Mouse (Mus musculus) c-Kit-positive CD71-negative TER-119-negative erythroid progenitor cells, embryonic 14.5 days (primary cell): Measurements from ENCODE around the gene Ifi47.

Experiments used
- DNase-seq: peaks from one replicate; pipeline ENCODE4 v3.0.0-alpha.2; 2013; ENCODE audit warnings: low read depth

The Ifi47 gene

DNA sequence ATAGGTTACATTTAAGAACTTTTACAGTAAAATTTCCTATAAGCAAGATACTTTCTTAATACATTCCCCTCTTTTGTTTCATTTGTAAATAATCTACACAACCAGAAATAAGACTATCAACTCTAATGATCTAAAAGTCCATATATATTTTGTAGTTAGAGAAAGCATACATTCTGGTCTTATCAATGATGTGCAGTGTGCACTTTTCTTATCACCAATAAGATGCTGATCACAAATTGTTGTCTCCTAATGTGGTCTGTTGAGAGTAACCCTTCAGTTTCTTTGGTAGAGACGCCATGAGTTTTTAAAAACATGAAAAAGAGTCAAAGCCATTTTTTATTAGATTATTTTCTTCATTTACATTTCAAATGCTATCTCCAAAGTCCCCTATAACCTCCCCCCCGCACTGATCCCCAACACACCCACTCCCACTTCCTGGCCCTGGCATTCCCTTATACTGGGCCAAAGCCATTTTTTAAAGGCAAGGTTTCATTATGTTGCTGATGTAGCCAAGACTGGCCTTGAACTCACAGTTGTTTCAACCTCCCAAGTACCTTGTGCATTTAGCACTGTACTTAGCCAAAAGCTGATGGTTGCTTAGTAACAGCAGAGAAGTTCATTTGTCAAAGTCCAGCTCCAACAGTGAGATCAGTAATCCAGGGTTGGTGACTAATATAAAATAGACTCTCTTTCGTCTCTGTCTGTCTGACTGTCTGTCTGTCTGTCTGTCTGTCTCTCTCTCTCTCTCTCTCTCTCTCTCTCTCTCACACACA is 13.5 kb downstream of the Ifi47 start:
- no peak for DNase-seq

DNA sequence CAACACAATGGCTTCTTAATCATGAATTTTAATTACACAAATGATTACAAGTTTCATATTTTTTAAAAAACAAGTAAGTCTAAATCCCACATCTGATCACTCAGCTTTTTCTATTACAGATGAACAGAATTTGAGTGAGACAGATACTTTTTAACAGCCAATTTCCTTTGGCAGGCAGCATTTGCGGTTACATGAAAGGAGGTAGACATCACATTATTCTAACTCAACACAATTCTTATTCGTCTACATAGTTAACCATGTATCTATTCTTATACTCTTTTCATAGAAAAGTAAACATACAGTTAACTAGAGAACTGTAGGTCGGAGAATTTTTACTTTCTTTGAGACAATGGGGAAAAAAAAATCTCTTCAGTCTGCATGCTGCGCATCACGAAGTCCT is 14.2 kb downstream of the Ifi47 start:
- DNase-seq = no peak

DNA sequence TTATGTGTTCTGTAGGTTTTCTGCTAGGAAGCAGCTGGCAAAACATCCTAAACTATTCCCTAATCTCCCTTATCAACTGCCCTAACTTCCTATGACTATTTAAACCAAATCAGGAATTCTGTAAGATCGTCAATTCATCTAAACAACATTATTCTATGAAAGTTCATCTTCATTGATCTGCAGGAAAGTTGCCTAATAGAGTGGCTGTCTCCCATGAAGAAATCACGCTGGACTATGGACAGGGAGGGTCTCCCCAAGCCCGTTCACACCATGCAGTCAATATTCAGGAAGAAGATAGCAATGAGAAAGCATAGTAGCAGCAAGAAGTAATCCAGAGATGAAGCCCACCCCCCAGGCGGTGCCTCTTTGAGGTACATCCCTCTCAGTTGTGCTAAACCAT is 14.8 kb downstream of the Ifi47 start:
- DNase-seq = no peak

DNA sequence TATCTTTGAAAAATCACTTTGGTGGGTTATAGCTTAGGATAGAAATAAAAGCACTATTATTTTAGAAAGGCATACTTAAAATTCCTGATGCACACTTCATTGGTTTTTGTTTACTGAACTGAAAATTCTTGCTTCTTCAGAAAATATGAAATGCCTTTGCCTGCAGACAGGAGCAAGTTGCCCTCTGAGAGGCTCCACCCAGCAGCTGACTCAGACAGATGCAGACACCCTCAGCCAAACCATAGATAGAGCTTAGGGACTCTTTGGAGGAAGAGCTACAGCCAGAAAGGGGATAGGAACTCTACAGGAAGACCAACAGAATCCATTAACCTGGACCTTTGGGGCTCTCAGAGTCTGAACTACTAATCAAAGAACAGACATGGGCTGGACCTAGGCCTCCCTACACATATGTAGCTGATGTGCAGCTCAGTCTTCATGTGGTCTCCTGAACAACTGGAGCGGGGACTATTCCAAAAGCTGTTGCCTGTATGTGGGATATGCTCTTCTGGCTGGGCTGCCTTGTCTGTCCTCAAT is 15.7 kb downstream of the Ifi47 start:
- no peak for DNase-seq

DNA sequence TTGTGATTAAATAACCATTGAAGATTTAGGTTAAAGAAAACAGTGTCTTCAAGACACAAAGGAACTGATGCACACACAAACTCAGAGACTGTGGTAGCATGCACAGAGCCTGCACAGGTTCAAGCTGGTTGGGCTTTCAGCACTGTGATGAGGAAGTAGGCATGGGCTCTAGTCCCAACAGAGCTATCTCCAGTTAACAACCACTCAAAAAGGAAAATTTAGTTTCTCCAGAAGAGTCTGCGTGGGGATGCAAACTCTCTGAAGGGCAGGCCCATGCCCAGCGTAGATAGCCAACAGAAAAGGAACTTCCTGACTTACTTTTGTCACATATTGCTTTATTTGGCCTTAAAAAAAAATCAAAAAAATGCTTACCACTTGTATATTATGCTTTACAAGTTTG is 16.4 kb downstream of the Ifi47 start:
- no peak for DNase-seq

DNA sequence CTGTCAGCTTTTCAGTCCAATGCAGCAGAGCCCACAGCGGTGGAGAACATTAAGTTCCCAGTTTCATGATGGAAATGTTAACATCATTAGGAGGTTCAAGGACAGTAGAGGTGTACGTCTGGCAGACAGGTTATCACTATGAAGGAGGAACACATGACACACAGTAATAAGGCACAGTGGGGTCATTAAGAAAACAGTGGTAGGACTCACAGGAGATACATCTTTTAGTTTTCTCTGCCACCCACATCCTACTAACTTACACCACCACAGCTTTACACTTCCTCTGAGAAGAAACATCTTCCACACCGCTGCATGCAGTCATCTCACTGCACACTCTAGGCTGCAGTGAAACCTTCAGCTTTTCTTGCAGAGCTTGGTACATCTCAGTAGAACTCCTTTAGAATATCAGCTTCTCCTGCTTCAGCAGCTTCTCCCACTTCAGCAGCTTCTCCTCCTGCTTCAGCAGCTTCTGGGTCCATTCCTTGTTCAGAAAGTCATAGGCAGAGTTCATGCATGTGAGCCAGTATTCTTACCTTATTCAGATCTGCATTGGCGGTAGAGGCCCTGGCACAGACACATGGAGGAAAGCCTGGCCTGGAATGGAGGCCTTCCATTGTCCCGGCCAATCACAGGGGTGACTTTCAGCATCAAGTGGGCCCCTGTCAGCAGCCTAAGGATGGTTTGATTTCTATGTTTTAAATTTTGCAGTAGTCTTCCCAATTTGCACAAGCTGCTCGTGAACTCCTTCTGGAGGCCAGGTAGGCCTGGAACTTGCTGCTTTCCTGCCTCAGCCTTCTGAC is 17.7 kb downstream of the Ifi47 start:
- no peak for DNase-seq

DNA sequence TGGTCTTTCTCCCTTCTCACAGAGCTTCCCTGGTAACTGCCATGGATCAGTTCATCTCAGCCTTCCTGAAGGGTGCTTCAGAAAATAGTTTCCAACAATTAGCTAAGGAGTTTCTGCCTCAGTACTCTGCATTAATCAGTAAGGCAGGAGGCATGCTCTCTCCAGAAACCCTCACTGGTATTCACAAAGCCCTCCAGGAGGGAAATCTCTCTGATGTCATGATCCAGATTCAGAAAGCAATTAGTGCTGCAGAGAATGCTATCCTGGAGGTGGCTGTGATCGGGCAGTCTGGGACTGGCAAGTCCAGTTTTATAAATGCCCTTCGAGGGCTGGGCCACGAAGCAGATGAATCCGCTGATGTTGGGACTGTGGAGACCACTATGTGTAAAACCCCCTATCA is 19.0 kb downstream of the Ifi47 start:
- DNase-seq = no peak

DNA sequence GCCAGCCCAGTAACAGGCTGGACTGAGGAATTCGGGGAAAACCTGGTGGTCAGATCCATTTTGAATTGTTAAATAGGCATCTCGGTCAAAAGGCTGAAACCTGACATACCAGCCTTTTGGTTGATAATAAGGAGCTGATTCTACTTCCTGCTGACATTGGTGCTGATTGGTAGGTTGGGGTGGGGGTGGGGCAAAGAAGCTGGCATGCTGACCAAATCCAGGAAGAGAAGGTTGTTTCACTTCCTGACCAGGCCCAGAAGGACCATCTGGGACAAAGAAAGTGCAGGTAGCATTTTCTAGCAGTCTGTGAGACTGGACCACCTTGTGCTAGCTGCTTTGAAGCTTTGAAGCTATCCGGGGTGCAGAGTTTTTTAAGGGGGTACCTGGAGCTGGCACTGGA is 24.0 kb downstream of the Ifi47 start:
- no peak for DNase-seq

DNA sequence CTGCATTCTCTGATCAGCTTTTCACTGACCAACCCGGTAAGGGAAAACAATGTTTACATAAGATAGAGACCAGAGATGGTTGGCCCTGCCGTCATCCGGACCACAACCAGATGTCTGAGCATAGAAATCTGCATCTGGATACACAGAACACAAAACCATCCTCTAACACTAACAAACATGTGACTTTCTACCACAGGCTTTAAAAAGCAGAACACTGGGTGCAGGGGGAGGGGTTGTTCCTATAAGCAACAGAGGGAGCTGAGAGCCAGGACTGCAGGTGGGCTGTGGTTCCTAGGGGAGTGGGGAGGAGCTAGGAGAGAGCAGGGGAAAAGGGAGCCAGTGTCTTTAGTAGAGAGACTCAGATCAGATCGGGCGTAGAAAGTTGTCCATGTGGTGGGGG is 25.1 kb downstream of the Ifi47 start:
- no peak for DNase-seq

DNA sequence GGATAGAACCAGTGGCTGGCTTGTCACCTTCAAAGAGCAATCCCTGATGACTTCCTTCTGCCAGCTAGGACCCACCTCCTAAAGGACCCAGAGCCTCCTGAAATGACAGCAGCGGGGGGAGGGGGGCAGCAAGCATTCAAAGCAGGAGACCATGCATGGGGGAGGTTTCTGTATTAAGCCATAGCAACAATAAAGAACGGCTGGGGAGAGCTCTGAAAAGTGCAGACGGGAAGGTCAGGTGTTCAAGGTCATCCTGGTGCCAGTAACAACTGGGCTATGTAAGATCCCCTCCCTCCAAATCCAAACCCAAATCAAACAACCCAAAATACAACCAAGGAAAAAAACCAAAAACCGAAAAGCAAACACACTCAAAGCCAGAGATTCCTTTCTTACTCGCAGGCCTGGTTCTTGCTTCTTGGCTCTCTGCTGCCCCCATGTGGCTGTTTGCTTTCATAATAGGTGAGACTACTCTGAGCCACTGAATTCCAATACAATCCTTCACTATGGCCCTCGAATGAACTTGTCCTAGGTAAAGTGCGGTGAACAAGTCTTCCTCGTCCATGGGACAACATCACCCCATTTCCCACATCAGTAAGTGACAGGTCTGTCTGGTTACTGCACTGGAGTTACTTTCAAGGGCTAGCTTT is 26.8 kb downstream of the Ifi47 start:
- DNase-seq = peak; percentile 91

DNA sequence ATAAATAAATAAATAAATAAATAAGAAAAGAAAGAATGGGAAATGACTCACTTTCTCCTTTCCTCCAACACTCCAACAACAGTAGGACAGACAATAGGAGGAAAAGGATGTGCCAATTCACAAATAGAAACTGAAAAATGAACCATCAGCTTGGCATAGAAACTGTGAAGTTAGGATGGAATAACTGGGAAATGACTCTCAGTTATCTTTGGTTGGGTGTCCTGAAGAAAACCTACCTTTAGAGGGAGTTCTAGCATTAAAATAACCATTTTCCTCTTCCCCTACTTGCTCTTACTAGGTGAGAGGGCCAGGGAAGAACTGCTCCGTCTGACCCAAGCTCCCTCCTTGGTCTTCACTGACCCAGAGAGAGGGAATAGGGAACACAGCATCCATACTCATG is 29.4 kb downstream of the Ifi47 start:
- DNase-seq = no peak

DNA sequence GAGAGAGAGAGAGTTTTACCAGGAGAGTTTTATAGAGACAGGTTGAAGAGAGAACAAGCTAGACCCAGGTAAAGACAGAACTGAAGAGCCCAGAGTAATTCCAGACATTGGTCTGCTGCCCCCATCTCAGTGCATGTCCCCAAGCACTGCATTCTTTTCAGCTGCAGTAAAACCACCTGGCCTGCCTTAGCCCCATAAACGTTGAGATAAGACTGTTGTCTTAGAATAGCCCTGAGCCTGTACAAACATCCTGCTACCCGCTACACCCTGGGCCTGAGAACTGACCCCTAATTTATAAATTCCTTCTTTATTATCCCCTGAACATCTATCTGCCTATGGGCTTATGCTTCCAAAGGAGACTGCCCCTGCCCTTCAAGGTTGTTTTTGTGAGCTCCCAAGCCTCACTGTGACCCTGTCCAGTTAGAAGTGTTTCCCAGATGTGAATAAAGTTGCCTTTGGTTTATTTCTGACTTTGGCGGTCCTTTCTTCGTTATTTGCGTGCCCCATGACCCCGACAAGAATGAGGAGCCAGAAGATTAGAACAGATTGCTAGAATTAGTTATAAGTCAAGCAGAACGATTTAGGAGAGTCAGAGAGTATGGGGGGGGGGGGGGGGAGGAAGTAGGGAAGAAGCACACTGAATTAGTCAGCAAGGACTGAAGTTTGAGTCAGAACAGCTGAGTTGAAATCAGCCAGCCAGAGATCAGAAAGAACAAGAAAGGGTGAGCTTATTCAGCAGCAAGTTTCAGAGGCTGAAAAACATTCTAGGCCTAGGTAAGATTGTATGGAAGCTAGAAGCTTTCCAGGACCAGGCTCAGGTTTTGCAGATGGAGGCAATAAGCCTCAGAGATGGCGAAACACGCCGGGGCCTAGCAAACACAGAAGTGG is 31.5 kb downstream of the Ifi47 start:
- DNase-seq = no peak

DNA sequence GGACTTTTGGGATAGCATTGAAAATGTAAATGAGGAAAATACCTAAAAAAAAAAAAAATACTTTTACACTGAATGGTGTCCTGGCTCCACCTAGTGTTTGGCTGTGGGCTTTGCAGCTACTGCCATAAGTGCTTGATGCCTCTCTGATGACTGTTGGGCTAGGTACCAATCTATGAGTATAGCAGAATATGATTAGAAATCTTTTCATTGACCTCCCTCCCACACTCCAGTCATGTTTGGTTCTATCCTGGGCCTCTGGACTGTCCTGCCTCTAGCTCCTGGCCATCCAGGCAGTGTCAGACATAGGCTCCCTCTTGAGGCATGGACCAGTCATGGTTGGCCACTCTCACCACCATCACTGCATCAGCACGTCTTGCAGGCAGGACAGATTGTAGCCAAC is 32.4 kb downstream of the Ifi47 start:
- DNase-seq = no peak

DNA sequence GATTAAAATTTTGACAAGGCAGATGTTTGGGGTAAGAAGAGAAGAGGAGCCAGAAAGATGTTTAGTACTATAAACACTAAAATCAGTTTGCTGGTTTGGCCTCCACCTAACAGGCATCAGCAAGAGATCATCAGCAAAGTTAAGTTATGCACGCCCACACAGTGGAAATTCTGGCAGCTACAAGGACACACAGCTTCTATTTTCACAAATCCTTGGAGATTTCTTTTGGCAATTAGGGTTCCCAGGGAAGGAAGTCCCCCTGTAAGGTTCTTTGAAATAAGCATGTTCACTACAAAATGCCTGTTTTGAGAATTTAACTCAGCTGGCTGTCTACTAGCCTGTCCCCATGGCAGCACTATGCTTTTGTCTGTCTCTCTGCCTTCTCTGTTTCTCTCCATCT is 34.6 kb downstream of the Ifi47 start:
- DNase-seq = no peak

DNA sequence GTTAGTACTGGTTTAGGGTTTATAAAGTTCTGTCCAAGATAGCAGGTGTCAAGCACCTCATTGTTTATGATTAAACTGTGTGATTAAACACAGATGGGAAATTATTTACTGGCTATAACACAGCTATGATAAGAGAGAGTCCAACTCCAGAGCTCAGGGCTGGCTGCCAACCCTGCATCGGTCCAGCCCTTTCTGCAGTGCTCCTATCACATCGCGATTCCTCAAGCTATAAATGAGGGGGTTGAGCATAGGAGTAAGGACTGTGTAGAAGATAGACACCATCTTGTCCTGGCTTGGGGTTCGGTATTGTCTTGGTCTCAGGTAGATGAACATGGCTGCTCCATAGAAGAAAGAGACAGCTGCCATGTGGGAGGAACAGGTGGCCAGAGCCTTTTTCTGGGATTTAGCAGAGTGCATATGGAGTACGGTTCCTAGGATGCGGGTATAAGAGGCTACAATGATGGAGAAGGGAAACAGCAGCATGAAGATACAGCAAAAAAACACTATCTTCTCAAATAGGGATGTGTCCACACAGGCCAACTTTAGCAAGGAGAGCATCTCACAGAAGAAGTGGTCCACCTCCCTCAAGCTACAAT is 36.3 kb downstream of the Ifi47 start:
- no peak for DNase-seq

DNA sequence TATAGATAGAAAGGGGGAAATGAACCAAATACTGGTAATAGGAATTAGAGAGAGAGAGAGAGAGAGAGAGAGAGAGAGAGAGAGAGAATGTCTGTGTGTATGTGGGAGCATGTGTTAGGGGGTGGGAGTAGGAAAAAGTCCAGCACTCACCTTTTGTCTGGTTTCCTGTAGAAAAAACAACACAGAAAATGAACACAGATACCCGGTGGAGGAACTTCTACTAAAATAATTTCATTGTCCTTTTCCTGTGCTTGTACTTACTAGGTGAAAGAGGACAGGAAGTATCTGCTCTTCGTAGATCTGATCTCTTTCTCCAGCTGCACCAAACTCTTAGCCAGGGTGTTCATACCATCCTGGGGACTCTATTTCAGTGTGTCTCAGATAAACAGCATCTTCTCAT is 37.8 kb downstream of the Ifi47 start:
- DNase-seq = no peak

DNA sequence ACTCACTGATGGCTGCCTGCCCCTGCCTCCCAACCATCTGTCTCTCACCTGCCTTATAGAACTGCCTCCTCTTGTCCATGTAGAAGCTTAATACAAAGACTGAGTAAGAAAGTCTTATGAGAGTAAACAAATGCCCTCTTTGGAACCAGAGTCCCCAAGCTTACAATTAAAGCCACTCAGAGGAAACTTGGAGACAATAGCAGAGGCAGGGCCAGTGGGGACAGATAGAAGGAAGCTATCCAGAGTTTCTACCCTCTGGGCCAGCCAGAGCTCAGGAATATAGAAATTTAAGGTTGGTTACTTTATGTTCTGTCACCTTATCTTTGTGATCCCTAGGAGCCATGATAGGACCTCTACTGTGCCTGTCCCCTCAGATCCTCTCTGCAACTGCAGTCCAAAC is 38.4 kb downstream of the Ifi47 start, which contains the start of gene Olfr1396:
Gene Olfr1396, minus strand, starts transcription at position 101 of the 400 bp plus-strand sequence.
- DNase-seq = no peak

DNA sequence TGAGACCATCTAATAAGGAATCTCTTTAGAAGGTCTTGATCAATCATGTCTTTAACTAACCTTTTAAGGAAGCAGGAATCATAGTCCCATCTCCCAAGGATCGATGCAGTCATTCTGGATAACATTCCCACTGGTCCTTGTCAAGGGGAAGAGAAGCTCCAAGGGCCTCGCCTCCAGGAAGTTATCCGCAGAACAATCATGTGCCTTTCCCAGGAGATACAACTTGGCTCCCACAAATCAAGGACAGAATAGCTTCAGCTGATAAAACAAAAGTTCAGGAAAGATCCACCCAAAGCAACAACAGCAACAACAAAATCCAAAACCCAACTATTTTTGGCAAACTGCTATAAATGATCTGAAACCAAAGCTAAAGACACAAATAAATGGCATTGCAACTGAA is 43.2 kb downstream of the Ifi47 start:
- no peak for DNase-seq

DNA sequence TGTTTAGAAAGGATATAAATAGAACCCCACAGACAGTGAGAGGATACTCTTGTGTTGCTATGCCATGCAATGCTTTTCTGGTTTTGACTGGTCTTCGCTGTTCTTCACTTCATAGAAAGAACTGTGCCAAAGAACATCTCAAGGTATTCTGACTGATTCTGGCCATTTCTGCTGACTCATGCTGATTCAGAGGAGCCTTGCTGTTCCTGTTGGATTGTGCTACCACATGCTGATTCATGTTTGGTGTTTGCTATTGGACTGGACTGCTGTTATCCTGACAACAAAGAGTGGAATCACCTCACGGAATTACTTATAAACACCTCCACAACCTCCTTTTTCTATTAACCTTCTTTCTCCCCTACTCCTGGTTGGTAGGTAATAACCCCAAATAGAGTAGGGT is 47.8 kb downstream of the Ifi47 start:
- no peak for DNase-seq

DNA sequence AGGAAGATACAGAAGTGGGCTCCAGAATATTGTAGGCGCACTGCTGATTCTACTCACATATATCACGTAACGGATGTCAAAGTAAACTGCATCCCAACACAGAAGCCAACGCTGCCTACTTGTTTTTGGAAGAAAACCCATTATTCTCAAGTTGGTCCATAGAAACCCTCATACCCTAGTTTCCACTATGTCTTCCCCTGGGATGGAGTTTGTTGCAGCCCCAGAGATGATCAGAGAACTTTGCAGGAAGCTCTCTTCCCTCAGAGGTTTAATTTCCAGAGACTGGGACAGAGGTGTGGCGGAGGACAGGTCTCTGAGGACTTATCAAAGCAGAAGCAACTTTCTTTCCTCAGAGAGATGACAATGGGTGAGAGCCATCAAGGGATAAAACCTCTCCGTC is 65.6 kb downstream of the Ifi47 start, which contains the start of gene Olfr1395:
Gene Olfr1395, plus strand, starts transcription at position 301 of the 400 bp plus-strand sequence.
- no peak for DNase-seq
